Mouse (Mus musculus): ENCODE results near the gene Myl3.

DNA sequence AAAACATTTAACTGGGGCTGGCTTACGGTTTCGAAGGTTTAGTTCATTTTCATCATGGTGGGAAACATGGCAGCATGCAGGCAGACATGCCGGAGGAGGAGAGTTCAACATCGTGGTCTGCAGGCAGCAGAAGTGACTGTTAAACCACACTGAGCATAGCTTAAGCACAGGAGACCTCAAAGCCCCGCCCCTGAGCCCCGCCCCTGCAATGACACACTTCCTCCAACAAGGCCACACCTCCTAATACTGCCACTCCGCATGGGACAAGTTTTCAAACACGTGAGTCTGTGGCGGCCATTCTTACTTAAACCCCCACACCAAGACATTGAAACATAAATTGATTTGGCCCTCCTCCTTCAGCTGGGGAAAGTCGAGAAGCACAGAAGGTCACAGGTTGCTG lies 55.4 kb downstream of the Myl3 start:
- TF ChIP-seq ZNF384 (IDR thresholded peaks at IDR 0.05; ENCODE audit: low read depth, low read length) (no peak), ZKSCAN1 (IDR thresholded peaks at IDR 0.05; ENCODE audit: low read depth, low read length) (no peak), EP300 (IDR thresholded peaks at IDR 0.05; ENCODE audit: low read depth in 1 of 2, low read length in 2 of 2) (no peak), CTCF (IDR thresholded peaks at IDR 0.05 in 2 of 3, conservative IDR thresholded peaks at IDR 0.05 in 1 of 3; ENCODE audit: control insufficient read depth in 1 of 3, insufficient read depth in 1 of 3, low read depth in 2 of 3, low read length in 3 of 3, poor library complexity in 1 of 3, severe bottlenecking in 1 of 3) (no peak), MYC (IDR thresholded peaks at IDR 0.05; ENCODE audit: low read depth, low read length) (no peak), POLR2AphosphoS2 (IDR thresholded peaks at IDR 0.05; ENCODE audit: low read length) (no peak)
